Mouse (Mus musculus) bone marrow, adult 2 months (tissue): ENCODE data around the gene Saxo1.

Experiments
- CTCF ChIP-seq: fragments of 200-500 bp; IDR thresholded peaks from 2 replicates; pipeline ENCODE4 v1.5.1; 2011; ENCODE audit warnings: low read length, control low read depth; ENCODE audit not compliant: control insufficient read depth, insufficient read depth
- POLR2A ChIP-seq: fragments of 200-500 bp; IDR thresholded peaks from 2 replicates; pipeline ENCODE4 v1.6.1; 2011; ENCODE audit warnings: low read depth, mild to moderate bottlenecking, control low read depth, low read length, borderline replicate concordance; ENCODE audit not compliant: control insufficient read depth

- TF ChIP-seq POLR2A (no peak), CTCF (no peak)
These were observed 77.2 kb downstream of the Saxo1 start for GRCm38 (mm10) chr4:86480891-86481290.
